Mouse (Mus musculus): ENCODE data around the gene Lrp3.

DNA sequence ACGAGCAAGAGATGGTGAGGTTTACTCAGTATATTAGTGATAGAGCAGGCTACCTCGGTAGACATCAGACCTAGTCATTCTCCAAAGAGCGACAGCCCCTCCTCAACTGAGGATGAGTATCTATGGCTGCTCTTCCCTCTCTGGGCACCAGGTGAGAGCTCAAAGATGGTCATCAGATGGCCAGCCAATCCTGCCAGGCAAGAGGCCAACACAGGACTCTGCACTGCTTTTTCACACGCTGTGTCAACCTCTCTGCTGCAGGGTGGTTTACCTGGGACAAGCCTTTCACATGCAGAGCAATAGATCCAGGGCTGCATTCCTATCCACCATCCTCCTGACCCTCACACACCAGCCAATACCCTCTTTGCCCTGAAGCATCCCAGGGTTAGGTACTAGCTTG, 3.5 kb downstream of the Lrp3 start:
- TF ChIP-seq CTCF (IDR thresholded peaks at IDR 0.05; ENCODE audit: low read depth, low read length) (no peak), POLR2A (IDR thresholded peaks at IDR 0.05; ENCODE audit: insufficient read depth, low read length) (no peak)

Data from ES-Bruce4 (cell line).